Mouse (Mus musculus) ovary, adult 18-20 months (tissue): ENCODE data around the gene Cacna1d.

Experiments
- DNase-seq: peaks from one replicate; pipeline ENCODE4 v3.0.0; 2022; ENCODE audit warnings: low spot score, mixed read lengths

The Cacna1d gene

DNA sequence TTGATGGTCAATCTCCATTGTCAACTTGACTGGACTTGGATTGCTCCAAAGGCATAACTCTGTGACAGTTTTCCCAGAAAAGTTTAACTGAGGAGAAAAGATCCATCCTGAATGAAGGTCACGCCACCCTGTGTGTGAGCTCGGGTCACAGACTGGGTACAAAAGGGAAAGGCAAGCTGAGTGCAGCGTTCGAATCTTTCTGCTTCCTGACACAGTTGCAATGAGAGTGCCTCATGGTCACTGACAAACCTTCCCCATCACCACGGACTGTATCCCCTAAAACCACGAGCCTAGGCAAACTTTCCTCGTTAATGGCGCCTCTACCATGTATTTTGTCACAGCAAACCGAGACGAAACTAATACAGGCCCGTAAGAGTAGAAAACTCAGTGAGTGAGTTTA lies 325.2 kb downstream of the Cacna1d start:
- DNase-seq, result no peak

DNA sequence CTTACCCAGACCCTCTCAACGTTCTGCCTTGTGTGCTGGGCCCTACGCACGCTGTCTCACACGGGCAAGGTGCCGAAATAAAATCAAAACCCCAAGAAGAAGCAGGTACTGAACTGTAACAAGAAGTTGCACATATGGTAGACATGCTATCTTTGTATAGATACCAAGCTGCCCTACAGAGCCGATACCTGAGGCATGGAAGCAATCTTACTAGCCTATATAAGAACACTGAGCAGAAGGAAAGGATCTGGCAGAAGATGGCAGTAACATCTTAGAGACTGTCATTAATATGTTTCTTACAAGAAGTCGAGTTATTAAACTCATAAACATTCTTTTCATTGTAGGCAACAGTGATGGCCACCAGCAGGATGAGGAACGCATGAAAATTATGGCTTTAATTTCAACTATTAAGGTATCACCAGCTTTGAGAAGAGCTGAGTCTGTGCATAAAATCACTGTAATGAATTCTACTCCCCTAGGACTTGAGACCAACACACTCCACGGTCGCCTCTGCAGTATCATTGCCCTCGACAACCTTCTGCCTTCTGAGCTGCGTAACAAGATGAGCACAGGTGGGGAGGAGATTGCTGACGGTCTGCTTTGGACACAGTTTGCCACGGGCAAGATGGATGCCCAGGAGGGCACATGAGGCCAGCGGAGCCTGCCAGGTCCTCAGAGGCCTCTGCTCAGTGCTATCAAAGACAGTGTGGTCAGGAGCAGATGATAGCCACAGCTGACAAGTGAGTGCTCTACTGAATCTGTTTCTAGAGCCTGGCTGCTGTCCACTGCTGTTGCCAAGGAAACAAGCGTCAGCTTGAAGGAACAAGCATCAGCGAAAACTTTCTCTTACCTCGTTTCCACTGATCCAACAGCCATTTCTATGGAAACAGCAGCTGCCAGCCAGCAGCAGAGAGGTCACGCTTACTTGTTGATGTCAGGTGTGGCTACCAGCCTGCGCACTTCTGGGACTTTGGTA lies 327.2 kb downstream of the Cacna1d start:
- no peak for DNase-seq

DNA sequence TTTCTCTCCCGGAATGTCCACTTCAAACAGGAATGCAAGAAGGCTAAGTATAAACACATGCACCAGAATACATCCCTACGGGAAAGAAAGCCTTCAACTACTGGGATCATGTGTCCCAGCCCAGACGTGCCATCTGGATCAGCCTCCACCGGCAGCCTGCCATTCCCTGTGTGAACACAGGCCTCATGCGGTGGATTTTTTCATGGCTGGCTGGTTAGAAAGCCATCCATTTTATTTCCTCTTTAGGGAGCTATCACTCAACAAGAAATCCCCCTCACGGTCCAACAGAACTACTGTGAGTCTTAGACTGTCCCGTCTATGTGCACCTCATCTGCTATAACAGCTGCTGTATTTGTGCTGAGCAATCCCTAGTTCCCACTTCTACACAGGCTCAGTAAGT lies 343.5 kb downstream of the Cacna1d start:
- no peak for DNase-seq

DNA sequence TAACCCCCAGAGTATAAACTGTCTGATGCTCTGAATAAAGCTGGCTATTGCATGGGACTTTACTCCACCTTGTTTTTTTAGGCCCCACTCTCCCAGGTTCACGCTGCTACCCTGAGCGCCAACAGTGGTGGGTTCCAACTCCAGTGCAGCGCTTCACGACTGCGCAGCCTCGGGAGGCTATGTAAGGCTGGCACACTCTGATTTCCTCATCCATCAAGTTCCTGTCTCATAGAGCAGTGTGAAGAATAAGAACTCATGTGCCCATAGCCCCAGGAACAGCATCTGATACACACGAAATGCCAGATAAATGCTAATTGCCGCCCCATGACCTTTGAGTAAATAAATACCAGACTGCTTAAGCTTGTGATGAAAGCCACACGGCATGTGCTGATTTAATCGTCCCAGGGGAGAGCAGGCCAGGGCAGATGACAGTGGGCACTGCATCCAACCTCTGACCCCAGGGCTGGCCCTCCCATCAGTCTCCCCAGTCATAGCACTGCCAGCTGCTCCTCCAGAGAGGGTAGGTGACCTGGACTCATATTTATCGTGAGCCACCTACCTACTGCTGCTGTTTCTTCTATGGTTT lies 352.8 kb downstream of the Cacna1d start:
- DNase-seq, result no peak

DNA sequence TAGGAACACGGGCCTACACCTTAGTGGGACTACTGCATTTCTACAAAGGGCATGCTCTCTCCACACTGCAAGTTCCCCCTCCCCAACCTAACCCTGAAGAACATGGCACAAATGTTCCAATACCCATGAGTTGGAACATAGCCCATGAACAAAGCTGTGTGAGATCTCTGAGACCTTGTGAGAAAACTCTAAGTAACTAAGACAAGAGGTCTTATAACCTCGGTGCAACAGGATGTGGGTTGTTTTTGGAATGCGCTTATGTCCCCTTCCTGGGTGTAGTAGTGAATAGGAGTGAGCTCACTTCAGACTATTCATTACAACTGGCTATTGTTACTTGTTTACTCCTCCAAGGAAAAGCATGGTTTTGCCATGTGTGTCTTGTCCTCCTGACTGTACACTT lies 353.3 kb downstream of the Cacna1d start:
- DNase-seq, result no peak

DNA sequence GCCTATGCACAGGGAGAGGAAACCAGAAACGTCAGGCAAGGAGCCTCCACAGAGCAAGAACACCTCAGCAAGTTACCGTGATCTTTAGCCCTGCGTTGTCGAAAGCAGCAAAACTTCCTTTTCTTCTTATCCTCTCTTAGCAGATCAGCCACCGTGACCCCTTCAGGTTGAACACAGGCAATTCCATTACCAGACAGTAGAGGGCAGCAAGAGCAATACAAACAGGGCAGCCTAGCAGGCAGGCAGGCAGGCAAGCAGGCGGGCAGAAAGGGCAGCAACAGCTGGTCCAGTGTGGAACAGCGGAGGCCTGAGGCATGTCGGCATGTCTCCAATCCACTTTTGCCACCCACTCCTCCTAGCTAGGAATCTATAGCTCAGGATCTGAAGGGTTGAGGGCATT lies 354.3 kb downstream of the Cacna1d start:
- peak; percentile 65 for DNase-seq

DNA sequence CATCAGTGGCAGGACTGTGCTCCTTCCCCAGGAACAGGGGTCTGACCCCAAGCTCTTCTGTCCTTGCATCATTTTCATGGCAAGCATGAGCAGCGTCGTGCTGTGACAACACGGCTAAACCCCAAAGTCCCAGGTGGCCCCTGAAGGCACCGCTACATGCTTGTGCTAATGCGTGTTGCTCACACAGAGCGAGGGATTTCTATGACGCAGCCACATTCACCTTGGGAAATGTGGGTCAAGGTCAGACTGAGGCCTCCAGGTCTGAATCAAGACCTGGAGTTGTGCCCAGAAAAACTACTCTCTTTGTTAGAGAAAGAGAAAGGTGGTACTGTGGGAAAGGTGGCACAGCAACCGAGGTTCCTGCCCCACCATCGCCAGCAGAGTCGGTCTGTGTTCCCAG lies 355.9 kb downstream of the Cacna1d start:
- DNase-seq, result no peak

DNA sequence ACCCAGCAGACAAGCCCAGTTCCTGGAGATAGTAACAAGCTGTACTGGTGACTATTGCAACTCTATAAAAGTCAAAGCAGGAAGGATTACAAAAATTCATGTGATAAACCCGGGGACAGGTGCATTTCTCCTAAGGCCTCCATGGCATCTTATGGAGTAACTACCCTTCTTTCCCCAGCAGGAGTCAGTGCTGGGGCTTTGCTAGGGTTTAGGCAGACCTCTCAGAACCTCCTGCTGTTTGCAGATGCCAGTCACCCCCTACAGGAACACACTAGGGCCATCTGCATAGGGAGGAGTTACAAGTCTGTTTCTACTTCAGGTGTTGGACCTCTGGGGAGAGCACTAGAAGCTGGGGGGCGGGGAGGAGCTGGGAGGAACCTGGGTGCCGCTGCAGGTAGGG lies 357.6 kb downstream of the Cacna1d start:
- DNase-seq, result no peak

DNA sequence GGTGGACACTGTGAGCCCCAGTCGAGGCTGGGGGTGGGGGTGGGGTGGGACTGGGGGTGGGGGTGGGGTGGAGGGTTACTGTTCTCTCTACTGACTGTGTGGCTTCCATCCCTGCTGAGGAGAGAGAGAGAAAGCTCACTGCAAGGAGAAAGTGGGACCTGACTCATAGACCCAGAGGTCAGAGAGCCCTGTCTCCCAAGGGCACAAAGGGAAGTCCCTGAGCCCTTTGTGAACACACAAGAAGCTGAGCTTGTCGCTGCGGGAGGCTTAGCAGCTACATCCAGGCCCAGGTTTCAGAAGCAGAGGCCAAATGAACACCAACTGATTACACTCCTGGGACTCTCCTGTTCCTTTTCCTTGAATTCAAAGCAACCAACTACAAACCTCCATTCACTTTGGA lies 360.0 kb downstream of the Cacna1d start:
- no peak for DNase-seq

DNA sequence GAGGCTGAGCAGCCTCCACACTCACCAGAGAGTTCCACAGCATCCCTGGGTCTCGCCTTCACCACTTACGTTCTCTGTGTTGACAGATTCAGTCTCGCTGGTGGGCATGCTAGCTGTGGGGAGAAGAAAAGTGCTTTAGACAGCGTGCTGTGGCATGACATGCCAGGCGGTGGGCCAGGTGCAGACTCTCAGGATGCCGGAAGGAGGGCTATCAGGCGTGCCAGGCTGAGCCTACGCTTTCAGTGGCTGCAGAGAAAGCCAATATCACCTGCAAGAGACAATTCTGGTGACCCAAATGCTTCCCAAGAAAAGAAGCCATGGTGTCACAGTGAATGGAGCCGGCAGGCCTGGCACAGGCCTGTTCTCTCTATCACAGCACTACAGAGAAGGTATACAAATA lies 361.2 kb downstream of the Cacna1d start:
- DNase-seq, result no peak

DNA sequence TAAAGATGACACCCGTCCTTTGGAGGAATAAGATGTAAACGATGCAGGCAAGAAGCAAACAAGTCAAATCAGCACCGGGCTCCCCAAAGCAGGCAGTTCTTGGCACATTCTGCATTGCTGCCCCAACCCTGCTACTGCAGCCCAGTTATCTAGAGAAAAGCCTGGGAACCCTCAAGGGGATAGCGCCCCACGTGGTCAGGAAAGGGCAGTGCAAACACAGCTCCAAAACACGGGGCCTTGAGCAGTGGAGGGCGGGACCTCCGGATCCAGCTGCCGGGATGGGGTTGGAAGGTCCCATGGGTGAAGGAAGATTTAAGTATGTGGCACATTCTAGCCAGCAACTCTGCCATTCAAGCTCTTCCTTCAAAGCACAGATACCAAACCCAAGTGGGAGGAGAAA lies 361.9 kb downstream of the Cacna1d start:
- DNase-seq, result no peak

DNA sequence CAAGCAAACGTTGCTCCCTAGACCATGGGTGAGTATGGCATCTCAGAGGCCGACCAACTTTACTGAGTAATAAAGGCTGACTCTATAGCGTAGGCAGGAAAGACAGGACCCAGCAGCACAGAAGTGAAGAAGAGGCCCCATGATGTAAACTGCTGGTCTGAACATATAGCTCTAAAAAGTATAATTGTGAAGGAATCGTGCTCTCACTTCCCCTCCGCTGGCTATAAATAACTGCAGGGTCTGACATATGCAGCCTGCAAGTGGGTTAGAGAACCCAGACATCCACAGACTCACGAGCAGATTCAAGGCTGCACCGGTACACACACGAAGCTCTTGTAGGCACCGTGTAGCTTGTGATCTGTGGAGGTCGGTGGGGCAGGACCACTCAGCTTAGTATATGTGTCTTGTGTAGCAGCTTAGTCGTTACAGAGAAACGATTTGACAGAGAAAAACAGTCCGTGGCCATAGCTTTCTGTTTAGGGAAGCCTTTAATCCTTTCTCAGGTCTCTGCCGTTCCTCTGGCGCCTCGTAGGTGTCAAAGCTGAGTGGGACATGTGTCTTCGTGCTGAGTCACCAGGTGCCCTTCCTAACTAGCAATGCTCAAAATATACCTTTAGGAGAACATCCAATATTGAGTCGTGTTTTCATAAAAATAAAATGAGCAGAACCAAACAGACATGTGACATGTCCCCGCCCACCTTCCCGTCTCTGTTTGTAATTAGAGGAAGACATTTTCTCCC lies 366.1 kb downstream of the Cacna1d start:
- DNase-seq, result no peak

DNA sequence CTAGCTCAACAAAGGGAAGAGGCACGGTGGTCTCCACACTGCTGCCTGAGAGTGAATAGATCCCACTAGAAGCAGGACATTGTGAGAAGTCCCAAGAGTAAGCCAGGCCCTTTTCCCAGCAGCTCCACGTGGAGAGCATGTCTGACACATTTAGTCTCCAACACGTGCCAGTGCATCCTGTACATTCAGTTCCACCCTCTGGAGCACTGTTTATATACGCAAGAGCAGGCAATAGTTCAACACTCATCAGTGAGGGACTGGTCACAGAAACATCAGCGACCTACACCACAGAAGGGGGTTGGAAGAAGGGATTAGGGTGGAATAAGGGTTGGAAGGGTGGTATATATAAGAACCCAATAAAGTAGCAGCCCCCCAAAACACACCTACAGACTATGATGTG lies 371.2 kb downstream of the Cacna1d start:
- DNase-seq, result no peak

DNA sequence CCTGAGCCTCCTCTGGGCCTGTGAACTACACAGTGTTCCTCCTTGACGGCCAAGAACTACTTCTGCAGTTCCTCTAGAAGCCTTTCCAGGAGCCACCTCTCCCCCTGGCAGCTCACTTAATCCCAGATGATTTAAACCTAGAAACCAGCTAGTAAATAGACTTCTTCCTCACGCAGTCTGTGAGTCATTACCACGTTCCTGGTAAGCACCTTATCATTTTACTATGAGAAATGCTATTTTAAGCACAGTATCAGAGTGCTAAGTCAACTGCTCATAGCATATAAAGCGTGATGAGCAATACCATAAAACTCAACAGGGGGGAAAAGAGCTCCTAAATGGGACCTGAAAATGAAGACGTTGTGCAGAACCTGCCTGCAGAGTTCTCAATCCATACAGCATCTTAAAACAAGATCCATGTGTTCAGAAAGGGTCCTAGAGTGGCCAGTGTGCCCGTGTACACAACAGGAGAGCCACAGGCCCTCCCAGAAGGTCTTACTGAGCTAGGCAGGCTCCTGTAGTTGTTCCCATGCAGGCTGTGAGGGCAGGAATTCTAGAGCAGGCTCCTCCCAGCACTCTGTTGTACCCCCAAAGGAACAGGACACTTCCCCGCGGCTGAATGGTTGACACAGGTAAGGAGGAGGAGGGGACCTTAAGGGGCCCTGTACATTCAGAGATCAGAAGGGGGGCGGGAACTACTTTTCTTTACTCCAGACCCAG lies 377.7 kb downstream of the Cacna1d start:
- no peak for DNase-seq

DNA sequence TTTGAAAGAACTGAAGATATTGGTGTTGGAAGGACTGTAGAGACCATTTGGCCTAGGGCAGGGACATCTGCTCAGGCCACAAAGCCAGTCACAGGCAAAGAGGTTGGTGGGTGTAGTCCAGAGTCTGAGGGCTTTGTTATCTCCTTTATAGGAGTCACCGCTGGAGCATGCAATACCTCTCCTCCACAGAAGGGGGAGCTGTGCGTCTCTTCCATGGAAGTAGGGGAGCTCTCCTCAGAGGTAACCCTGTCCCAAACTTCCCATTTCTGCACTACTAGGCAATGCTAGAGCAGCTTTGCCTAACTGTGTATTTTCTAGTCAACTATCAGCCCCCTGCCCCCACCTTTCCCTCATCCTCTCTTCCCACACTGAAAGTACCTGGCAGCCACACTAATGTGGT lies 382.2 kb downstream of the Cacna1d start:
- no peak for DNase-seq

DNA sequence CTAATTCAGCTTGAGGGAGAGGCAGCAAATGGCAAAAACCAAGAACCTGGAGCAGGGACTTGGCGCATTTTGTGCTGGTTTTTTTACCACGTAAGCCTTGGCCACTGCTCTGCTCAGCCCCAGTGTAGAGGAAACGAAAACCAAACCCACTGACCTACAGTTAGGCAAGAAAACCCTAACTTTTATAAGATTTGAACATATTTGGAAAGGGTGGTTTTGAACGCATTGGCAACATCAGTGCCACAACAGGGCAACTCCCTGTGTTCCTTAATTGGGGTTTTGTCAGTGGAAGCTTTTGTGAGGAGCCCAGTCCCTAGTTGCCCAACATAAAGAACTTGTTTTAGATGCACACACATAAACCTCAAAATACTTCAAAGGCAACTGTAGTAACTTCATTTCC lies 384.7 kb downstream of the Cacna1d start:
- DNase-seq, result no peak

DNA sequence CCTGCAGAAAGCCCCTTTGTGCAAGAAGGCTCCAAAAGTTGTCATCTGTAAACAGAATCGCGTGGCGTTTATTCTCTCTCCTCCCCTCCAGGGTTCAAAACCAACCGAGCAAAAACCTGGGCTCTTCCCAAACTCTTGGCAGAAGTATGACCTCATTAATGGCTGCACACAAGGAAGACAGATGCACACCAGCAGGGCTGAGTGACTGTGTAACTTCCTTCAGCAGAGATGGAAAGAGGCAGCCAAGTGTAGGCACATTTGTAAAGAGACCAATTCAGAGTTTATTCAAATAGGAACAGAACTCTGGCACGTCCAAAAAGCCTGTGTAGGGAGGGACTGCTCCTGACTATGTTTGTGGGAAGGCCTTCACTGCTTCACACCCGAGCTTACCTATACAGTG lies 385.7 kb downstream of the Cacna1d start:
- DNase-seq, result no peak

DNA sequence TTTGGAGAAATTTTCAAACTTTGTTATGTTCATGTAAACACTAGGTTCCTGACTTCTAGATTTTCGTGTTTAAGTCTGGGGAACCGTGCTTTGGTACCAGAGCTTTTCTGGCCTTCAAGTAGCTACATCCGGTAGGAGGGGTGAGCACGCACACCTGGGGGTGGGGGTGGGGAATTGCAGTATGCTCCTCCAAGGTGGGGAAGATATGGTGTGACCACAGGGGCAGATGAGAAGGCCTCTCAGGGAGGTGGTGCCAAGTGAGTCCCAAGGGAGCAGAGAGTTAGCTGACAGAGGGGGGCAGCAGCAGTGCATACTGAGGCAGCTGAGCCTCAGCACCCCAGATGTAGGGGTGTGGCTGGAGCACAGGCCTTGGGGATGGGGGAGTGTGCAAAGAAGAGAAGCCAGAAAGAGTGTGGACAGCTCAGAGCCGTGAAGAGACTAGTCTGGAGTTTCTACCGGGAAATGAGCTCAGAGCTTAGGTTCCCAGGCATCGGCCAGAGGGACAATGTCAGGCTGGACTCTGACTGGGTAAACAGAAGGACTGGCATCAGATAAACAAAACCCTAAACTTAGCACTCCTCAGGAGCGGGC lies 387.2 kb downstream of the Cacna1d start:
- DNase-seq, result no peak

DNA sequence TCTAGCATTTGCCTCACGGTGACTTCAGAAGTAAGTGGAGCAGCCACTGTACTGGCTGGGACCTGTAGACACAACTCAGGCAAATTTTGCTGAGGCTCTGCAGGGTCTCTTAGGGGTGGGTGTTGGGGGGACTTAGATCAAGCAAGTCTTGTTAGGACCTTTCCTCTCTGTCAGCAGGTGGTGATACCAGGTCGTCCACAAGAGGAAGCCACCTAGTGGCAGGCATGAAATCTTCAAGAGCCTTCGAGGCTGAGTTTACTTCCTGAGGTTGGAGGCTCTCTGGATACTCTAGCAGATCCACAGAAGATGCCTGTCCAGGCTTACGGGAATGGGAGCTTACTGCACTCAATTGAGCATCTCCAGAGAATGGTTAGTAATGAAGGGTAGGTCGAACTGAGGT lies 394.0 kb downstream of the Cacna1d start:
- no peak for DNase-seq

DNA sequence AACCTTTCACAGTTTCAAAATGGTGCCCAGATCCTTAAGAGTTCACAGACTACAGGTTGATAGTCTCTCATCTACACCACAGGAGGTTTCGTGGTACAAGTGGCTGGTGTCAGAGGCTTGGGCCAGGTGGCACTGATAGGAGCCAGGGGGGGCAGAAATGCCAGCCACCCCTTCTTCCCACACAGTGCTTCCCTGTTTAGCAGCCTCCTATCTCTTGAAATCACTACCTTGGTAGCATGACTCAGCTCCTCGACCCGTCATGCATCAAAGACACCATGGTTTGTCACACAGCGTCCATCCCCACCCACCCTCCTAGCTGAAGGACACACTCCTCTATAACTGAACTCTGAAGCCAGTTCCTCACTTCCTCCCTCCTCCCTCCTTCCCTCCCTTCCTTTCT lies 398.8 kb downstream of the Cacna1d start:
- no peak for DNase-seq

DNA sequence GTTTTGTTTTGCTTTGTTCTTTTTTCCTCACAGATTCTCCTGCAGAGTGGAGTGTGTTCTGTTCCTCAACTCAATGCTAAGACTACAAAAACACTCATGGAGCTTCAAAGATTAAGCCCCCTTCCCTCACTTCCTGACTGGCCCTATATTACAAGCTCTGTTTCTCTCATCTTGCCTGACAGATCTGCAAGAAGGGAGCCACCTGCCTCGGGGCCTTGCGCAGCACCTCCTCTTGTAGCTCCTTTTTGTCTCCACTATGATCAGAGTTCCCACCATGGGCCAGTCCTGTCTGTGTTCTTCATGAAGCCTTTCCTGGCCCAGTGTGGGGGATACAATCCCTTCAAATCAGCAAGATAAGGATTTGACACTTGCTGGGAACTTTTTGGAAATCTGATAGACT lies 399.2 kb downstream of the Cacna1d start:
- no peak for DNase-seq

DNA sequence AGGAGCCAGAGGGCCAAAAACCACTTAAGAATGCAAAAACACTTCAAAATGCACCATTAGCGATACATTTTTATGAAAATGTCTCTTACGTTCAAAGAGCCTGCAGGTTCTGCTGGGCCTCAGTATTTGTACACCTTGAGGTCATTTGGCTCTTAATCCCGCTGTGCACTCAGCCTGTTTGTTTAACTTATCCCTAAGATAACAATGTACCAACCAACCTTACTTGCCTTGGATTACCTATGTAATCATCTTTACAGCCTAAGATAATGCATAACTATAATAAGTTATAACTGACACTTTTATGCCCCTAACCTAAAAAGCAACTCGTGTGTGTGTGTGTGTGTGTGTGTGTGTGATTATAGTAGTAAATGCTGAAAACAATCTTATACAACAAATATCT lies 411.5 kb downstream of the Cacna1d start:
- DNase-seq, result no peak
